Mouse (Mus musculus) liver, adult 2 months (tissue): Measurements from ENCODE around the gene 1700001P01Rik. TPM values are rescaled to one million over a fixed set of nuclear protein-coding genes. Genes with fewer than 3 reads are reported as not detected.

Experiments used
- DNase-seq: peaks from one replicate; pipeline ENCODE4 v3.0.0-alpha.2; 2011; ENCODE audit warnings: low read depth, low spot score; ENCODE audit errors: extremely low read depth
- H3K27ac ChIP-seq: fragments of 200-500 bp; replicated peaks from 2 replicates; pipeline ENCODE4 v1.5.1; 2012; ENCODE audit warnings: low read depth, mild to moderate bottlenecking, control low read depth, inconsistent platforms, low read length; ENCODE audit not compliant: insufficient read depth
- H3K27me3 ChIP-seq: fragments of 200-500 bp; 2 replicates; pipeline ENCODE4 v1.6.1; 2012; ENCODE audit warnings: mild to moderate bottlenecking, moderate library complexity, low read length, inconsistent platforms; ENCODE audit not compliant: control insufficient read depth, insufficient read depth
- H3K36me3 ChIP-seq: fragments of 200-500 bp; 2 replicates; pipeline ENCODE4 v1.6.1; 2012; ENCODE audit warnings: low read length, inconsistent platforms; ENCODE audit not compliant: control insufficient read depth, insufficient read depth
- H3K4me1 ChIP-seq: fragments of 200-500 bp; 2 replicates; pipeline ENCODE4 v1.6.1; 2011; ENCODE audit warnings: low read length; ENCODE audit not compliant: control insufficient read depth, insufficient read depth
- H3K4me3 ChIP-seq: fragments of 200-500 bp; 2 replicates; pipeline ENCODE4 v1.5.1; 2011; ENCODE audit warnings: low read depth, mild to moderate bottlenecking, control low read depth, low read length, moderate library complexity; ENCODE audit not compliant: insufficient read depth
- H3K79me2 ChIP-seq: fragments of 200-500 bp; 2 replicates; pipeline ENCODE4 v1.6.1; 2012; ENCODE audit warnings: inconsistent platforms, mild to moderate bottlenecking, low read length, moderate library complexity; ENCODE audit not compliant: control insufficient read depth, insufficient read depth
- H3K9ac ChIP-seq: fragments of 200-500 bp; 2 replicates; pipeline ENCODE4 v1.6.1; 2012; ENCODE audit warnings: low read depth, mild to moderate bottlenecking, control low read depth, inconsistent platforms, low read length
- CTCF ChIP-seq: fragments of 200-500 bp; IDR thresholded peaks from 2 replicates; pipeline ENCODE4 v1.5.1; 2011; ENCODE audit warnings: low read depth, low read length, control low read depth
- POLR2A ChIP-seq: fragments of 200-500 bp; IDR thresholded peaks from 2 replicates; pipeline ENCODE4 v1.6.1; 2011; ENCODE audit warnings: low read length, control low read depth; ENCODE audit not compliant: insufficient read depth; ENCODE audit errors: extremely low read depth
- WGBS: fragments of 180-500 bp; shearing (Covaris S2); methylation state at CpG from one replicate; pipeline ENCODE4 v1.1.7; 2018; 5-methylcytosine and 5-hydroxymethylcytosine counted together
- polyA plus RNA-seq: library from polyadenylated mRNA; depleted of rRNA; stranded (reverse); fragments of >200 nt; gene quantifications from 2 replicates; pipeline ENCODE4 v1.2.3, GENCODE M21; 2012
- total RNA-seq: library from RNA; depleted of rRNA; stranded (reverse); fragments of >200 nt; gene quantifications from 2 replicates; pipeline ENCODE4 v1.2.3, GENCODE M21; 2014

1700001P01Rik gene
- total and polyA plus RNA-seq, 2 experiments: not detected

DNA sequence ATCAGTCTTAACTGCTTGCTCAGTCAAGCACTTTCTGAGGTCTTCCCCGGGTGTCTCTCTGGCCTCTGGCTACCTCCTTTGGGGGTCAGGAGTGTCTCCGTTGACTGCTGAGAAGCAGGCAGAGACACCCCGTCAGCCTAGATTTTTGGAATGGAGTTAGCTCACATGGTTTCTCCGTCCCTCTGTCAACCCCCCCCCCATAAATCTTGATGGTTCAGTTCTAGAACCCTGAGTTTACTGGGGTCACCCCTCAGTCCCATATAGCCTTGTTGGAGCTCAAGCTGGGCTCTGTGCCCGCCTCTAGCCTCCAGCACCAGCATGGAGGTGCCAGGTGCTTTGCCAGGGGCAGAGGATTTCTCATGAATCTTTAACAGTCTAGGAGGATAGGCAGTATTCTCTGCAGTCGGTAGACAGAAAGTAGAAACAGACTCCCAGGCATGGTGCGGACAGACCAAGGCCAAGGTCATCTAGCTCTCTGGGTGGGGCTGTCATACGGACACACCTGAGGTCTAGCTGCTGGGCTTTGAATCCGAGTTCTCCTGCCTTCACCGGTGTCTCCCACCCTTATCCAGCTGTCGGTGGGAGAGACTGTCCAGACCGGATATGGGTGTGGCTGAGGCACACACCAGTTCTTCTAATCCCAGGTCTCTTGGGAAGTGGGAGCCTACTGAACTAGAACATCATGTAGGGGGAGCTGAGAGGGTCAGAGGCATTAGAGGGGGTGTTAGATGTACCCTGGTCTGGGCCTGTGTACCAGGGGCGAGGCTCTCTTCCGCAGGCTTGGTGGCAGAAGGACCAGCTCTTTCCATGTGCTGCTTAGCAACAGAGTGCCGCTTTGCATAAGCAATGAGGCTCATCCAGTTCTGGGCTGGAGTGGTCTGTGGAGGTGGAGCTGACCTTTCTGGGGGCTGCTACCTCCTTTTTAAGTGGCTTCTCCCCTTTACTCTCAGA, 30.2 kb upstream of the 1700001P01Rik start:
- Histone ChIP-seq H3K4me1 (peaks cover 67% of the 10 kb centered on the region), H3K27me3 (no peaks in the 10 kb centered on the region), H3K79me2 (peaks cover 23% of the 10 kb centered on the region; the same call in 1 of the 2 replicates), H3K4me3 (no peak overlapping the region), H3K27ac (peak overlapping the region; percentile 26; the same call in 1 of the 2 replicates), H3K36me3 (peaks cover 3% of the 10 kb centered on the region; the same call in 1 of the 2 replicates), H3K9ac (no peak overlapping the region)
- WGBS: 44% methylated on average over 15 of the region's 15 CpGs
- no peak for DNase-seq
- TF ChIP-seq CTCF: no peak
- no peak for TF ChIP-seq POLR2A

DNA sequence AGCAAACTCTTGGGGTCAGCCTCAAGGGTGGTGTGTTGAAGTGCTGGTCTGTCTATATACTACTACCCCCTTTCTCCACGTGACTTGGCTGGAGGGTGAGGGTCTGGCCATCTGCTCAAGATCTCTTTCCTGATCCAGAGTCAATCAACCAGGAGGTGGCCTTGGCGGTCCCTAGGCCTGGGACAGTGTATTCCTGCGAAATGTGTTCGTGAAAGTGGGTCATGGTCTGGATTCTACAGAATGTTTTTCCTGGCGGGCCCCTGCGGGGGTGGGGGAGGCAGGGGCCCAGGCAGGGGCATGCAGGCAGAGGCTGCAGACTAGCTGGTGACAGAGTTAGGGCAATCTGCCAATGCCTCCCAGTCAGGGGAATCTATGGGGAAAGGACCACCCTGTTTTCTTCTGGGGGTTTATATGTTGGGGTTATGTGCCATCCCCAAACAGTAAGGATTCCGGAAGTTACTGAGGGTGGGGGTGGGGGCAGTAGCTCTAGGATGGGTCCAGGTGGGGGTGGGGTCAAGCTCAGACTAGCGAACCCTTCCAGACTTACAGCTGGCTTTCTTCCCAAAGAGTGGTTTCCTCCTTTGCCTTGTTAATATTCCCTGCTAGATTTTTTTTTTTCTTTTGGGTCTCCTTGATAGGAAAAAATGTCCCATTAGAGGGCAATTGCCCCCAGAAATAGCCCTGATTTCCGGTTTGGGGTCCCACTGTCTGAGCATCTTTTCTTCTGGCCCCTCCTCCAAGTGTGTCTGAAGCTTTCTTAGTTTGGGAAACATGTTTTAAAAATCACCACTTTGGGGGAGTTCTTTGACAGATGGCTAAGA, 29.3 kb upstream of the 1700001P01Rik start:
- H3K27ac ChIP-seq: no peak overlapping the region; the same call in 1 of the 2 replicates
- peaks cover 3% of the 10 kb centered on the region; the same call in 1 of the 2 replicates for H3K36me3 ChIP-seq
- H3K4me3 ChIP-seq: no peak overlapping the region
- DNase-seq: no peak
- peaks cover 61% of the 10 kb centered on the region for H3K4me1 ChIP-seq
- whole genome bisulfite sequencing: 28% methylated on average over 9 of the region's 9 CpGs
- no peaks in the 10 kb centered on the region for H3K27me3 ChIP-seq
- H3K79me2 ChIP-seq: peaks cover 23% of the 10 kb centered on the region; the same call in 1 of the 2 replicates
- H3K9ac ChIP-seq: no peak overlapping the region
- TF ChIP-seq CTCF: no peak
- TF ChIP-seq POLR2A: no peak

DNA sequence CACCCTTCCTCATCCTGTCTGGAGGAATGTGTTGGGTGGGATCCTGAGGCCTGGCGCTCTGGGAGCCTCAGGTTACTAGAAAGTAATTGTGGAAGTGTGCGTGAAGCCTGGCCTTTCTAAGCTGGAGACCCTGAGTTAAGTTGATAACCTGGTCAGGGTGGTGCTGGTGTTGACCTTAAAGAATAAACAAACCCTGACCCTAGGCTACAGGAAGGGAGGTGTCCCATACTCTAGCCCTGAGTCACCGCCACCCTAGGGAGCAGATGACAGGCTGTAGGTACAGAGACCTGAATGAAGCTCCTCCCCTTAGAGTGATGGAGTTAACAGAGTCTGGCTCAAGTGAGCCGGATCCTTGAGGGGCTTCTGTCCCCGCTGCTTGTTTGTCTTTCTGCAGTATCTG, 28.1 kb upstream of the 1700001P01Rik start:
- DNase-seq: no peak
- H3K4me3 ChIP-seq: no peak overlapping the region
- no peaks in the 10 kb centered on the region for H3K27me3 ChIP-seq
- peaks cover 3% of the 10 kb centered on the region; the same call in 1 of the 2 replicates for H3K36me3 ChIP-seq
- 33% methylated on average over 5 of the region's 5 CpGs for WGBS
- peaks cover 49% of the 10 kb centered on the region for H3K4me1 ChIP-seq
- peak overlapping the region; percentile 19; the same call in 1 of the 2 replicates for H3K27ac ChIP-seq
- no peak for TF ChIP-seq CTCF
- no peak for TF ChIP-seq POLR2A
- H3K79me2 ChIP-seq: peaks cover 20% of the 10 kb centered on the region; the same call in 1 of the 2 replicates
- H3K9ac ChIP-seq: no peak overlapping the region

DNA sequence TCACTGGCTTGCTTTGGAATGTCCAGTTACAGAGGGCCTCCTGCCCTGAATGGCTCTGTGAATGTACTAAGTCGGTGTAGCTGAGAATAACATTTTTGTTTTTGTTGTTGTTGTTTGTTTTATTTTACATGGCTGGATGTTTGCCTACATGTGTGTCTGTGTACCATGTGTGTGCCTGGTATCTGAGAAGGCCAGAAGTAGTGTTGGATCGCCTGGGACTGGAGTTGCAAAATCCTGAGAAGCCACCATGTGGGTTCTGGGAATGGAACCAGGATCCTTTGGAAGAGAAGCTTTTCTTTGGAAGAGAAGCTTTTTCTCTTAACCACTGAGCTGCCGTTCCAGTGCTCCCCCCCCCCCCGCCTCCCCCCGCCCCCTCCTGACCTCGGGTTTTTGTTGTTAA, 26.8 kb upstream of the 1700001P01Rik start:
- 15% methylated on average over 6 of the region's 6 CpGs for WGBS
- H3K27me3 ChIP-seq: no peaks in the 10 kb centered on the region
- no peak for DNase-seq
- H3K36me3 ChIP-seq: peaks cover 3% of the 10 kb centered on the region; the same call in 1 of the 2 replicates
- H3K79me2 ChIP-seq: peaks cover 20% of the 10 kb centered on the region; the same call in 1 of the 2 replicates
- H3K9ac ChIP-seq: 0 out of 2 replicates have a peak overlapping the region, but pooled peaks have one; percentile 11
- peaks cover 39% of the 10 kb centered on the region for H3K4me1 ChIP-seq
- TF ChIP-seq CTCF: no peak
- no peak for TF ChIP-seq POLR2A
- H3K27ac ChIP-seq: peak overlapping the region; percentile 56
- H3K4me3 ChIP-seq: no peak overlapping the region

DNA sequence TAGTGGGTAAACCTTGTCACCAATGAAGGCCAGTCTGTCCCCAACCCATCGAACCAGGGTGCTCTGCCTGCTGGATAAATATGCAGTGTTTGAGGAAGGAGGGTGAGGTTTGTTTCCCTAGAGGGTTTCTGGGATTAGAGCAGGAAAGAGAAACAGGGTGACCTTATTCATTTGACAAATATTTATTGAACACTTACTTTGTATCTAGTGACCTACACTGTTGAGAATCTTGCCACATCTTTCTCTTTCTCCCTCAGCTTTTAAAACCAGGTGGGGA, 26.4 kb upstream of the 1700001P01Rik start:
- Histone ChIP-seq H3K27ac (peak overlapping the region; percentile 97), H3K27me3 (no peaks in the 10 kb centered on the region), H3K79me2 (peaks cover 20% of the 10 kb centered on the region; the same call in 1 of the 2 replicates), H3K9ac (no peak overlapping the region), H3K4me3 (no peak overlapping the region), H3K4me1 (peaks cover 37% of the 10 kb centered on the region), H3K36me3 (peaks cover 2% of the 10 kb centered on the region; the same call in 1 of the 2 replicates)
- WGBS: 3% methylated on average over 1 of the region's 1 CpGs
- peak; percentile 78 for DNase-seq
- TF ChIP-seq POLR2A (no peak), CTCF (no peak)
